In genomic region chr4:40269430-40270032, GRCm38 (mm10) we compare ENCODE assay signal across 8 mouse cellular contexts. TPM values are rescaled to one million over a fixed set of nuclear protein-coding genes. Genes with fewer than 3 reads are reported as not detected.
DNase-seq lines count a peak whose midpoint lies in the region; ATAC-seq and TF ChIP-seq lines count a peak whose summit lies in the region.

Gene Smim27, plus strand, starts transcription at chr4:40269579.
Gene Topors, minus strand, starts transcription at chr4:40269850.

- WGBS in embryonic facial prominence, embryonic 13.5 days: under 1% methylated on average over 38 of the region's 38 CpGs
- under 1% methylated on average over 38 of the region's 38 CpGs for WGBS in kidney, adult 2 months
- WGBS in limb, embryonic 12.5 days: under 1% methylated on average over 38 of the region's 38 CpGs
- under 1% methylated on average over 38 of the region's 38 CpGs for WGBS in midbrain, embryonic 15.5 days
- under 1% methylated on average over 38 of the region's 38 CpGs for WGBS in spleen, adult 2 months

- no peak for TF ChIP-seq CTCF in kidney, adult 2 months (conservative IDR thresholded peaks at IDR 0.05; ENCODE audit: insufficient read depth, insufficient read length, low read depth, low read length)
- no peak for TF ChIP-seq CTCF in spleen, adult 2 months (IDR thresholded peaks at IDR 0.05; ENCODE audit: extremely low read depth, insufficient read depth, insufficient read length, insufficient replicate concordance)

- DNase-seq in 3134 (ENCODE audit: extremely low read depth, insufficient read length, low spot score): peak; percentile 98
- DNase-seq in adrenal gland, postnatal 36 days: peak; percentile 97 to 98
- peak; percentile 98 for DNase-seq in heart, adult 18-20 months
- DNase-seq in kidney, adult 2 months: peak; percentile 98
- DNase-seq in spleen, adult 2 months (ENCODE audit: low read depth in 1 of 2, low spot score in 2 of 2): peak; percentile 90

- H3K9me3 ChIP-seq in embryonic facial prominence, embryonic 13.5 days: no peaks in the 10 kb centered on the region
- no peaks in the 10 kb centered on the region for H3K9me3 ChIP-seq in limb, embryonic 12.5 days
- H3K9me3 ChIP-seq in midbrain, embryonic 15.5 days: no peaks in the 10 kb centered on the region

- peaks cover 25% of the 10 kb centered on the region for H3K4me1 ChIP-seq in embryonic facial prominence, embryonic 13.5 days
- H3K4me1 ChIP-seq in kidney, adult 2 months (ENCODE audit: control insufficient read depth, insufficient read depth, low read length): peaks cover 5% of the 10 kb centered on the region; the same call in 1 of the 2 replicates
- H3K4me1 ChIP-seq in limb, embryonic 12.5 days (replicated peaks): peaks cover 21% of the 10 kb centered on the region
- peaks cover 33% of the 10 kb centered on the region for H3K4me1 ChIP-seq in midbrain, embryonic 15.5 days
- H3K4me1 ChIP-seq in spleen, adult 2 months (ENCODE audit: control insufficient read depth, insufficient read depth, insufficient read length): peaks cover 6% of the 10 kb centered on the region; the same call in 1 of the 2 replicates

- peak; percentile 96 for ATAC-seq in embryonic facial prominence, embryonic 13.5 days (ENCODE audit: insufficient number of reproducible peaks, insufficient read depth, low FRiP score, low TSS enrichment, low read depth)
- ATAC-seq in limb, embryonic 12.5 days (ENCODE audit: insufficient number of reproducible peaks, insufficient read depth, low FRiP score, low TSS enrichment, low read depth): peak; percentile 97
- ATAC-seq in midbrain, embryonic 15.5 days (replicated peaks): peak; percentile 94

- no peaks in the 10 kb centered on the region for H3K27me3 ChIP-seq in embryonic facial prominence, embryonic 13.5 days
- no peaks in the 10 kb centered on the region for H3K27me3 ChIP-seq in kidney, adult 2 months (replicated peaks; ENCODE audit: control insufficient read depth, insufficient read depth, low read length)
- no peaks in the 10 kb centered on the region for H3K27me3 ChIP-seq in limb, embryonic 12.5 days
- no peaks in the 10 kb centered on the region for H3K27me3 ChIP-seq in midbrain, embryonic 15.5 days (replicated peaks)
- no peaks in the 10 kb centered on the region for H3K27me3 ChIP-seq in spleen, adult 2 months (ENCODE audit: control insufficient read depth, insufficient read depth, low read length)

- peak within 1 kb of the TSS; percentile 65 for H3K4me3 ChIP-seq in embryonic facial prominence, embryonic 13.5 days
- peak within 1 kb of the TSS; percentile 97 for H3K4me3 ChIP-seq in kidney, adult 2 months (ENCODE audit: insufficient read depth, low read depth, low read length)
- H3K4me3 ChIP-seq in limb, embryonic 12.5 days (replicated peaks): peak within 1 kb of the TSS; percentile 83
- peak within 1 kb of the TSS; percentile 88 for H3K4me3 ChIP-seq in midbrain, embryonic 15.5 days
- H3K4me3 ChIP-seq in spleen, adult 2 months (ENCODE audit: extremely low read depth, insufficient read depth, insufficient read length): peak within 1 kb of the TSS; percentile 93

- H3K36me3 ChIP-seq in embryonic facial prominence, embryonic 13.5 days: peaks cover 24% of the 10 kb centered on the region
- H3K36me3 ChIP-seq in kidney, adult 2 months (ENCODE audit: control insufficient read depth, insufficient read depth, low read length): peaks cover 2% of the 10 kb centered on the region; the same call in 1 of the 2 replicates
- H3K36me3 ChIP-seq in limb, embryonic 12.5 days: peaks cover 51% of the 10 kb centered on the region
- H3K36me3 ChIP-seq in midbrain, embryonic 15.5 days (replicated peaks): no peaks in the 10 kb centered on the region; the same call in 1 of the 2 replicates
- H3K36me3 ChIP-seq in spleen, adult 2 months (ENCODE audit: control insufficient read depth, insufficient read depth, low read length): 0 out of 2 replicates have a peak, but pooled peaks cover 1% of the 10 kb centered on the region

- peak within 1 kb of the TSS; percentile 91 for H3K4me2 ChIP-seq in embryonic facial prominence, embryonic 13.5 days
- H3K4me2 ChIP-seq in limb, embryonic 12.5 days: peak within 1 kb of the TSS; percentile 90
- H3K4me2 ChIP-seq in midbrain, embryonic 15.5 days: peak within 1 kb of the TSS; percentile 89

- peak within 1 kb of the TSS; percentile 99 for H3K27ac ChIP-seq in embryonic facial prominence, embryonic 13.5 days
- H3K27ac ChIP-seq in kidney, adult 2 months (ENCODE audit: insufficient read depth, low read depth, low read length): peak within 1 kb of the TSS; percentile 99
- peak within 1 kb of the TSS; percentile 99 for H3K27ac ChIP-seq in limb, embryonic 12.5 days
- peak within 1 kb of the TSS; percentile 97 for H3K27ac ChIP-seq in midbrain, embryonic 15.5 days
- H3K27ac ChIP-seq in spleen, adult 2 months (ENCODE audit: insufficient read depth, low read length): peak within 1 kb of the TSS; percentile 98

- H3K9ac ChIP-seq in embryonic facial prominence, embryonic 13.5 days: peak within 1 kb of the TSS; percentile 89
- peak within 1 kb of the TSS; percentile 86 for H3K9ac ChIP-seq in limb, embryonic 12.5 days (replicated peaks)
- peak within 1 kb of the TSS; percentile 84 for H3K9ac ChIP-seq in midbrain, embryonic 15.5 days

- peak; percentile 99 for TF ChIP-seq POLR2A in kidney, adult 2 months (IDR thresholded peaks at IDR 0.05; ENCODE audit: low read depth, low read length)
- peak; percentile 86 for TF ChIP-seq POLR2A in spleen, adult 2 months (IDR thresholded peaks at IDR 0.05; ENCODE audit: low read depth, low read length)

RNA-seq across cellular contexts. Expression of gene Smim27, which starts in this region (rescaled TPM):
- 10 to 100 TPM; 41.9 to 57.3 TPM for total RNA-seq in adrenal gland, postnatal 36 days (2021)
- polyA plus RNA-seq in embryonic facial prominence, embryonic 13.5 days (2015; fragmentation: Nextera tagmentation; extraction: Ambion mirVana): 35.9 and 49.5 TPM in 2 replicates
- total RNA-seq in heart, adult 18-20 months (2021): 10 to 100 TPM; 38.5 to 43.6 TPM
- polyA plus RNA-seq in kidney, adult 2 months (2012; rRNA removed): 22.8 and 27.6 TPM in 2 replicates
- polyA plus RNA-seq in limb, embryonic 12.5 days (2016; fragmentation: Nextera tagmentation; extraction: Ambion mirVana): 26.4 and 34.4 TPM in 2 replicates
- polyA plus RNA-seq in midbrain, embryonic 15.5 days (2015; fragmentation: Nextera tagmentation; extraction: Ambion mirVana): 12.5 and 12.7 TPM in 2 replicates
- 13.1 and 13.9 TPM in 2 replicates for polyA plus RNA-seq in spleen, adult 2 months (2012; rRNA removed)

RNA-seq across cellular contexts. Expression of gene Topors, which starts in this region (rescaled TPM):
- total RNA-seq in adrenal gland, postnatal 36 days (2021): 10 to 100 TPM; 29.6 to 32.0 TPM
- polyA plus RNA-seq in embryonic facial prominence, embryonic 13.5 days (2015; fragmentation: Nextera tagmentation; extraction: Ambion mirVana): 48.3 and 50.7 TPM in 2 replicates
- 10 to 100 TPM in 1 of 2 experiments, 1 to 10 TPM in 1; 9.6 to 10.0 TPM for total RNA-seq in heart, adult 18-20 months (2021)
- 3.8 and 5.4 TPM in 2 replicates for polyA plus RNA-seq in kidney, adult 2 months (2012; rRNA removed)
- 57.4 and 58.4 TPM in 2 replicates for polyA plus RNA-seq in limb, embryonic 12.5 days (2016; fragmentation: Nextera tagmentation; extraction: Ambion mirVana)
- polyA plus RNA-seq in midbrain, embryonic 15.5 days (2015; fragmentation: Nextera tagmentation; extraction: Ambion mirVana): 30.4 and 30.9 TPM in 2 replicates
- polyA plus RNA-seq in spleen, adult 2 months (2012; rRNA removed): 2.5 and 3.3 TPM in 2 replicates

Comparison
In these comparisons a context has a peak if more than half of its experiments do, and no peak if none do; other contexts are left out.
1. Peak in every context shown above with its lines: DNase-seq, ATAC-seq, H3K4me3 ChIP-seq and H3K27ac ChIP-seq.